Mouse (Mus musculus) adrenal gland, postnatal 25 days (tissue): ENCODE results near the gene Sash3. TPM values are rescaled to one million over a fixed set of nuclear protein-coding genes. Genes with fewer than 3 reads are reported as not detected.
"Not testable (repeated sequence)": the region's sequence is repeated elsewhere in the genome, so short reads cannot be mapped to it uniquely, and the experiment has no call there.

Experiments used
- DNase-seq: peaks from one replicate; pipeline ENCODE4 v3.0.0; 2021; ENCODE audit warnings: mixed read lengths
- total RNA-seq: library from RNA; stranded (reverse); gene quantifications from 2 replicates; pipeline ENCODE4 v1.2.3, GENCODE M21; 2021

Gene Sash3
- total RNA-seq, 1 experiment from 2014 or later = 0.82 TPM

DNA sequence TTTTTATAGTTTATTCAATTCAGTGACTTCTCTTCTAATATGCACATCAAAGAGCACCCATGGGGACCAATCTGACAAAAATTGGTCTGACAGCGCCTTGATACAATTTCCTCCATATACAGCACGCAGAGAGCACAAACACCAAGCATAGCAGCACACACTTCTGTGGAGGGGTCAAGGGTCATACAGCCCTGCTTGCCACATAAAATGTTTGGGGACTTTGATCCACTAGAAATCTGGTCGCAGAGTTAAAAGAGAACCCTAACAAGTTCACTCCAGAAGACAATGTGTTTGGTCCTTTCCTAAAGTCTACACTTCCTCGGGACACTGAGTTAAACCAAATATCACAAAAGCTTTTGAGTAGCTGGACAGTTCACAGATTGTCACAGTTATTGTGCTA, 56.8 kb downstream of the Sash3 start:
- DNase-seq = no peak

DNA sequence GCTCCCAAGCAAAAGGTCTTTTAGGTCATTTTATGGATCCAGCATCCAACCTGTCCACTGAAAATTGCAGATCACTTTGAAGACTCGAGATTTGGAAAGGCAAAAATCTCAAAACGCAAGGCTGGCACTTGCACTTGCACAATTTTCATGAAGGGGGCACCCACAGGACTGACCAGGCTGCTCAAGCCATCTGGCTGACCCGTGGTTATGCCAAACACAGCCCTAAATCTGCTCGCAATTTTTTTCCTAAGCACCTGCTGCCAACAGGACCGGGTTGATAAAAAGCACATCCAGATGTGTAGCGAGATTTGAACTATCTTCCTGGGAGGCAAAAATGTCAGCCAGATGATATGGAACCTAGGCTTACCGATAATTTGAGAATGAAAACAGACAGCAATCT, 57.5 kb downstream of the Sash3 start:
- DNase-seq = no peak

DNA sequence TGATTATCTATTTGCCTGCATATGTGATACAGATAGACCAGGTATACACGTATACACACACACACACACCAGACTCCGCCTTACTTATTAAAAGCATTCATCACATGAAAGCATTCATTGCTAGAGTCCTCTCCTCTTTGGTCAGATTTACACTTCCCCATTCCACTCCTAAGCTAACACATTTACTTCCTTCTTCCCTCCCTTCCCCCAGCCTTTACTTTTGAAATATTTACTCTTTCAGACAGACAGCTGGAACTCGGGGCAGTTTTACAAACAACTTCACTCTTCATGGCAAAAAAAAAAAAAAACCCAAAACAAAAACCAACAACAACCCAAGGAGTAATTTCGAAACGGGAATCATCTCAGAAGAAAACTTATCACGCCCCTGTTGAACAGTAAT, 58.2 kb downstream of the Sash3 start:
- no peak for DNase-seq

DNA sequence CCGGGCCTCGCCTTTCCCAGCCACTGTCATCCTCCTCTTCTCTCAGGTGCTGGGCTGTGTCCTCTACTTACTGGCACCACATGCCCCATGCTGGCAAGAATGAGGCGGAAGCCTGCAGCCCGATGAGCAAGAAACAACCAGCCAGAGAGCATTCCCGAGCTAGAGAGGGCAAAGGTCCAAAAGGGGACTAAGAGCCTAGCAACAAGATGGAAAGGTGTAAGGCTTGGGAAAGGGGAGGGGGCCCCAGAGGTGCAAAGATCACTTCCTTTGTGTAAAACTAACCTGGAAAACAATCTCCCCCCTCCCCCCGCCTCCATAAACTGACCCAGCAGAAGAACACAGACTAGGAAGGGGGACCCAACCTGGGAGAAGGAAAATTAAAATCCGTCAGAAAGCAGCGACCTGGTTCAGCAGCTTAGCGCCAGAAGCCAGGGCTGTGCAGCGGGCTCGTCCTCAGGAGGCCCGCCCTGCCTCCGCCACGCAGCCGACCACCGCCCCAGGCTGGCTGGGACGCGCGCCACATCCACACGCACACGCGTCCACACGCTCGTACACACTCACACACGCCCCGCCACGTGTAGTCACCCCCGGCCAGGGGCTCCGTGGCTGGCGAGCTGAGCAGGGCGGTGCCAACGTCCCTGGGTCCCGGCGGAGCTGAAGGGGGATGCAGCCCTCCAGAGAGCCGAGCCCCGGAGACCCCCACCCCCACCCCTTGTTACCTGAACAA, 61.7 kb downstream of the Sash3 start:
- peak; percentile 5 for DNase-seq

DNA sequence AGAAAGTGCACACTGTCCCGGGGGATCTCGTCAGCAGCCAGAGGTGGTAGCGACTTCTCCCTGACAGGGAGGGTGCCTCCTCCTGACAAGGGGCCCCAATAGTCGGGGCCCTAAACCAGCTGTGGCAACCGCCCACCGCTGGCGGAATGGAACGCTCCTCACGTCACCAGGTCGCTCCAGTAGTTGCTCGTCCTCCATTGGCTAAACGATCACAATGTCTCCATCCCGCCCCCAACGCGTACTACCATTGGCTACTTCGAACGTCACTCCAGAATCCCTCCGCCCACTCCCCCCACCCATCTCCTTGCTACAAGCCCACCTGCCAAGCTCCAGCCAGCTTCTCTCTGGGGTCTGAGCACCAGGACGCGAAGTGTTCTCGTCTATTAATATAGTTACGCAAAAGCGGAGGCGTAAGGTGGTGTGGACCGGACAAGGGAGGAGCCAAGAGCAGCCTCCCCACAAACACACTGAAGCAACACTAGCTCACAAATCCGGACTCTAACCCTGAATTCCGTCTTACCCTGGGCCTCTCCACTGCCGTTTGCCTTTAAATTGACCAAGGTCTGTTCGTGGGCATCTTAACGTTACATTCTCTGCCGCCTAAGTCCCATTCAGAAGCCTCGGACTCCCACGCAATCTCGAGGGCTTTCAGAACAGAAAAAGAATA, 62.4 kb downstream of the Sash3 start, which contains the start of gene Zdhhc9:
TSS of gene Zdhhc9 (minus strand) at position 360 of the 667 bp plus-strand sequence.
- DNase-seq = peak; percentile 83

DNA sequence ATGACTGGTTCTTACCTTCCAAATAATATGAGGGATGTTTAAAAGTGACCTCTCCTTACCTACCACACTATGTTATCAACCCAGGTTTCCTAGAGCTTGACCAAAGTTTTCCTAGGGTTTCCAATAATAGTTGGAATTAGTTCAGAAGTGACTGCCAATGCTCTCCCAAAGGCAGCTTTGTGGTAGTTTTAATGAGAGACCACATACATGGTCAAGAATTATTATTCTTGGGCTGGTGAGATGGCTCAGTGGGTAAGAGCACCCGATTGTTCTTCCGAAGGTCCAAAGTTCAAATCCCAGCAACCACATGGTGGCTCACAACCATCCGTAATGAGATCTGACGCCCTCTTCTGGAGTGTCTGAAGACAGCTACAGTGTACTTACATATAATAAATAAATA, 63.5 kb downstream of the Sash3 start:
- not testable (repeated sequence) for DNase-seq

Other genes with a start within 250 kb of the Sash3 start
- 64.2 and 68.0 TPM in 2 replicates for gene Ocrl, start 234.0 kb upstream of the Sash3 start, total RNA-seq
- gene Apln, start 111.6 kb upstream of the Sash3 start, total RNA-seq = 2.6 and 2.7 TPM in 2 replicates
- gene Xpnpep2, start 37.7 kb upstream of the Sash3 start, total RNA-seq = 0.76 and 1.3 TPM in 2 replicates
- gene Zdhhc9, start 62.4 kb downstream of the Sash3 start, total RNA-seq = 18.4 and 22.2 TPM in 2 replicates
- 15.8 and 18.5 TPM in 2 replicates for gene Utp14a, start 110.4 kb downstream of the Sash3 start, total RNA-seq
- gene Bcorl1, start 194.9 kb downstream of the Sash3 start, total RNA-seq = 14.1 and 16.9 TPM in 2 replicates